Mouse (Mus musculus) midbrain, embryonic 12.5 days (tissue): ENCODE data around the gene Rcc1l. TPM values are rescaled to one million over a fixed set of nuclear protein-coding genes. Genes with fewer than 3 reads are reported as not detected.

ENCODE experiments used
- ATAC-seq: fragments of 200-750 bp; cut with Nextera tagmentation; 2 replicates; pipeline ENCODE4 v1.8.0; 2017; ENCODE audit warnings: low read depth, moderate TSS enrichment, moderate library complexity; ENCODE audit not compliant: low FRiP score
- H3K27ac ChIP-seq: fragments of 300-500 bp; sonication (generic); replicated peaks from 2 replicates; pipeline ENCODE4 v1.5.1; 2016; ENCODE audit warnings: mild to moderate bottlenecking
- H3K27me3 ChIP-seq: fragments of 300-500 bp; sonication (generic); 2 replicates; pipeline ENCODE4 v1.6.1; 2016; ENCODE audit warnings: mild to moderate bottlenecking
- H3K36me3 ChIP-seq: fragments of 300-500 bp; sonication (generic); 2 replicates; pipeline ENCODE4 v1.6.1; 2016
- H3K4me1 ChIP-seq: fragments of 300-500 bp; sonication (generic); 2 replicates; pipeline ENCODE4 v1.6.1; 2016
- H3K4me2 ChIP-seq: fragments of 300-500 bp; sonication (generic); replicated peaks from 2 replicates; pipeline ENCODE4 v1.6.1; 2016; ENCODE audit warnings: mild to moderate bottlenecking, moderate library complexity
- H3K4me3 ChIP-seq: fragments of 300-500 bp; sonication (generic); 2 replicates; pipeline ENCODE4 v1.5.1; 2016; ENCODE audit warnings: mild to moderate bottlenecking
- H3K9ac ChIP-seq: fragments of 300-500 bp; sonication (generic); replicated peaks from 2 replicates; pipeline ENCODE4 v1.6.1; 2016; ENCODE audit warnings: mild to moderate bottlenecking, moderate library complexity
- H3K9me3 ChIP-seq: fragments of 300-500 bp; sonication (generic); 2 replicates; pipeline ENCODE4 v1.6.1; 2016; ENCODE audit warnings: mild to moderate bottlenecking
- WGBS: fragments of 180-500 bp; shearing (Covaris S2); methylation state at CpG from one replicate; pipeline ENCODE4 v1.1.7; 2016; 5-methylcytosine and 5-hydroxymethylcytosine counted together
- polyA plus RNA-seq: library from polyadenylated mRNA; unstranded; fragments of >200 nt; fragmentation: Nextera tagmentation; extraction: Ambion mirVana; gene quantifications from 2 replicates; pipeline ENCODE4 v1.2.1, GENCODE M21; 2016

Gene Rcc1l
- polyA plus RNA-seq, 1 experiment from 2014 or later, result 29.5 TPM

DNA sequence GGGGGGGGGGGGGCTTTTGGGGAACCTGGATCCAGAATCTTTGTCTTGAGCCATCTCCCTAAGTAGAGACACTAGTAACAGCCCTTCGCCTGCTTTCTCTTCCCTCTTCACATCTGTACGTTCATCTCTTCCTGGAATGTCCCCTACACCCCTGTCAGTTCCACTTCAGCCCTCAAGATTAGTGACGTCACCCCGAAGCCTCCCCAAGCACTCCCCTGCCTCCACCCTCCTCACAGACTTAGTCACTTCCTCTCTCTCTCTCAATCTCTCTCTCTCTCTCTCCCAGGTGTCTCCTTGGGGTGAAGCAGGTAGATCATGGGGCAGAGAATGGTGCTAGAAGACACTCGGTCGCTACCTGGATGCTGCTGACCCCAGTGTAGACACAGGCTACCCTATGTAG, 73.9 kb downstream of the Rcc1l start:
- no peak for ATAC-seq
- peaks cover 13% of the 10 kb centered on the region for H3K36me3 ChIP-seq
- no peaks in the 10 kb centered on the region for H3K9me3 ChIP-seq
- H3K4me2 ChIP-seq, result no peak overlapping the region
- 68% methylated on average over 6 of the region's 6 CpGs for WGBS
- H3K27ac ChIP-seq, result no peak overlapping the region
- no peak overlapping the region for H3K4me3 ChIP-seq
- peaks cover 34% of the 10 kb centered on the region for H3K4me1 ChIP-seq
- no peak overlapping the region for H3K9ac ChIP-seq
- H3K27me3 ChIP-seq, result no peaks in the 10 kb centered on the region

DNA sequence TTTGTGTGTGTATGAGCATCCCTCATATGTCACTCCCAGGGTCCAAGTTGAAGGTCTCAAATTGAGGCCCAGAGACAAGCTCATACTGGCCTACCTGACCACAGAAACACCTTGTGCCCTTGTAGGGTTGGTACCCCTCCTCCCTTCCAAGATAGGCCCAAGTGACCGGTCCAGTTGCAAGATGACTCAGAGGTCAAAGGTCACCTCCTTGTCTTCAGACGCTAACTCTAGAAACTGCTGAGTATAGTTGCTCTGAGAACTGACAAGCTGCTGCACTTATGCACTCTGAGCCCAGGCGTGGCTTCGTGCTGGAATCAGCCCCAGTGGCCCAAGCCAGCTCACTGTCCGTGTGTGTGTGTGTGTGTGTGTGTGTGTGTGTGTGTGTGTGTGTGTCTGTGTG, 74.7 kb downstream of the Rcc1l start:
- Histone ChIP-seq H3K4me3 (peak overlapping the region; percentile 4; the same call in 1 of the 2 replicates), H3K4me2 (peak overlapping the region; percentile 87), H3K4me1 (peaks cover 34% of the 10 kb centered on the region), H3K9ac (no peak overlapping the region), H3K27ac (no peak overlapping the region), H3K27me3 (no peaks in the 10 kb centered on the region), H3K9me3 (no peaks in the 10 kb centered on the region), H3K36me3 (peaks cover 12% of the 10 kb centered on the region)
- ATAC-seq, result no peak
- 41% methylated on average over 5 of the region's 5 CpGs for WGBS

GRCm38 (mm10) chr5:134101322-134101721, 75.3 kb downstream of the Rcc1l start:
- Histone ChIP-seq H3K36me3 (peaks cover 10% of the 10 kb centered on the region), H3K4me3 (peak overlapping the region; percentile 29), H3K4me2 (peak overlapping the region; percentile 87), H3K27me3 (no peaks in the 10 kb centered on the region), H3K9me3 (no peaks in the 10 kb centered on the region), H3K4me1 (peaks cover 34% of the 10 kb centered on the region), H3K9ac (0 out of 2 replicates have a peak overlapping the region, but pooled peaks have one; percentile 21), H3K27ac (0 out of 2 replicates have a peak overlapping the region, but pooled peaks have one; percentile 20)
- ATAC-seq, result no peak
- WGBS, result 61% methylated on average over 5 of the region's 5 CpGs

DNA sequence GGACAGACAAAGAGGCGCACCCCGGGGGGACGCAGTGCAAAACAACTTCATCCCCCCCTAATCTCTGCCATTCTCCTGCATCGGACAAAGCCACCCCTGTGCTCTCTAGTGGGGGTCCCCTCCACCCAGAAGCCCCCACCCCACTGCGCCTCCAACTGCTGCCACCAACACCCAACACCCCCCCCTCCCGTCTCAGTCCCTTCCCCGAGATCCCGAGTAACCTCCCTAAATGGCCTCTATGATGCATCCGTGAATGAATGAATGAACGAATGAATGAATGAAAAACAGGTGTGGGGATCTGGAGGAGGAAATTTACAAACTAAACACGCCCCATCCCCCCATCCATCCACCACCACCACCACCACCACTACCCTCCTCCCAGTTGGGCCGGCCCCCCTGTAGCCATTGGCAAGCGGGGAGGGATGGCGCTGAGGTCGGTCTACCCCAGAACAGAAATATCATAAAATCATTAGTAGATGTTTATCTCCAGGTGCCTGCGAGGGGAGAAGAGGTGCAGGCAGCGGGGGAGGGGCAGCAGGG, 76.3 kb downstream of the Rcc1l start:
- WGBS, result 4% methylated on average over 17 of the region's 17 CpGs

DNA sequence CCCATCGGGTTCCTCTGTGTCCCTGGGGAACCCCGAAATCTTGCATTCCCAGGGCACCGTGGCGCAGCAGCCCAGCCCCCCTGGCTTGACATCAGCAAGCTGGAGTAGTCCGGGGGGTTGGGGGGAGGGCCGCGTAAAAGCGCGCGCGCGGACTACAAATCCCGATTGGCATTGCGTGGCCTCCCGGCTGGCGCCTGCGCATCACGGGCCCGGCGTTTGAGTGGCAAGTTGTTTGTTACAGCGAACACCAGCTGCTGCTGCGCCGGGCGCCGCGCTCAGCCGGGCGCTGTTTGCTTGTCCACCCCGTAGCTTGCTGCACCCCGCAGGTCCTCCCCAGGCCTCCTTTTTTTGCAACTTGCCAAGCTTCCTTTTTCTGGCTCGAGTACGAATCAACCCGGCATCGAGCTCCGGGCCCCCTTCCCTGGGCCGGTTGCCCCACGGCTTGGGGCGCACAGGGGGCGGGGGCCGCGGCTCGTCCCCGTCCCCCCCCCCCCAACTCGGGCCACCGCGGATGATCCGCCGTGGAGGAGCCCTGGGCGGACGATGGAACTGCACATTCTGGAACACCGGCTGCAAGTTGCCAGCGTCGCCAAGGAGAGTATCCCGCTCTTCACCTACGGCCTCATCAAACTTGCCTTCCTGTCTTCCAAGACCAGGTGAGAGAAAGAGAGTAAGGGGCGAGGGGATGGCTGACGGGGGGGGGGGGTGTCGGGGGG, 76.9 kb downstream of the Rcc1l start, which contains the start of gene Castor2:
Castor2 (plus strand) TSS at position 216 of the 716 bp plus-strand sequence.
- Histone ChIP-seq H3K27ac (peak within 1 kb of the TSS; percentile 91), H3K9me3 (no peaks in the 10 kb centered on the region), H3K4me1 (peaks cover 34% of the 10 kb centered on the region), H3K9ac (peak within 1 kb of the TSS; percentile 86), H3K36me3 (no peaks in the 10 kb centered on the region), H3K4me2 (peak within 1 kb of the TSS; percentile 87), H3K27me3 (no peaks in the 10 kb centered on the region), H3K4me3 (peak within 1 kb of the TSS; percentile 84)
- peak; percentile 92 for ATAC-seq
- WGBS, result under 1% methylated on average over 47 of the region's 58 CpGs

More for the DNA sequence above, 76.3 kb downstream of the Rcc1l start:
- H3K4me2 ChIP-seq, result peak overlapping the region; percentile 87
- H3K36me3 ChIP-seq, result peaks cover under 1% of the 10 kb centered on the region; the same call in 1 of the 2 replicates
- no peaks in the 10 kb centered on the region for H3K9me3 ChIP-seq
- peak; percentile 9 for ATAC-seq
- peak overlapping the region; percentile 86 for H3K9ac ChIP-seq
- peak overlapping the region; percentile 84 for H3K4me3 ChIP-seq
- H3K4me1 ChIP-seq, result peaks cover 34% of the 10 kb centered on the region
- H3K27me3 ChIP-seq, result no peaks in the 10 kb centered on the region
- peak overlapping the region; percentile 91 for H3K27ac ChIP-seq

DNA sequence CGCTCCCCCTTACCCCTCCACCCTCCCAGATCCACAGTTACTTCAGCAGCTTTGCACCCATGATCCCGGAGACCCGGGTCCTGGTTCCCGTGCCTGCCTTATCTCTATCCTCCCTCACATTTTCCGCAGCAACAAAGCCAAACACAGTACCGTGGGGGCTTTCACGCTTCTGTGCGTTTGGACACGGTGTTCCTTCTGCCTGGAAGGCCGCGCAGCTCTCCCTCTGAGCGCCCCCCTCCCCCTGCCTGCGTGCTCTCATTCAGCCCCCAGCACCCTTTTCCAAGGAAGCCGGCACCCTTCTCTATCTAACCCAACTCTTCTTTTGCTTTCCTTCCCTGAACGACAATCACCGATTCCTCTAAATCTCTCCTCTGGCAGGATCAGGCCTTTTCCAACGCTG, 77.6 kb downstream of the Rcc1l start:
- Histone ChIP-seq H3K4me2 (peak overlapping the region; percentile 87), H3K9me3 (no peaks in the 10 kb centered on the region), H3K4me3 (peak overlapping the region; percentile 84), H3K36me3 (no peaks in the 10 kb centered on the region), H3K27me3 (no peaks in the 10 kb centered on the region), H3K9ac (peak overlapping the region; percentile 69), H3K27ac (peak overlapping the region; percentile 68), H3K4me1 (peaks cover 34% of the 10 kb centered on the region)
- peak; percentile 62 for ATAC-seq
- WGBS, result under 1% methylated on average over 17 of the region's 17 CpGs

DNA sequence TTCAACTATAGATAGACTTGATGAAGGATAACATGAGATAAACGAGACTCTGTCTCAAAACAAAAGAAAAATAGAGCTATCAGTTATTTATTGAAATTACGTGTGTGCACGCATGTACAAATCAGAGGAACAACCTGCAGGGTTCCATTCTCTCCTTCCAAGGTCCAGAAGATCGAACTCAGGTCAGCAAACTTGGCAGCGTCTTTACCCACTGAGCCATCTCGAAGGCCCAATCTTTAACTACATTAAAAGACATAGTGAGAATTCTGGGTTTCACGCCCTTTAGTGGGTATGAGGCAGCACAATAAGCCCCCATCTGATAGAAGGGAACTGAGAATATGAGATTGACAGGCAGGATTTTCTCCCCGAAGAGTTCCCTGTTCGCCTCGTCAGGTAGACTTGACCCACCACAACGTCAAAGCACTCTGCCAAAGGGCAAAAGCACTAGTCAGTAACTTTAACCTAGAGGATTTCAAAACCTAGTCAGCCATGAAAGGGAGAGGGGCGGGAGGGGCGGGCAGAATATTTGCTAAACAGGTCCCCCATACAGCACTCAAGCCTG, 78.2 kb downstream of the Rcc1l start:
- no peak for ATAC-seq
- Histone ChIP-seq H3K4me1 (peaks cover 34% of the 10 kb centered on the region), H3K36me3 (no peaks in the 10 kb centered on the region), H3K27me3 (no peaks in the 10 kb centered on the region), H3K4me3 (peak overlapping the region; percentile 84), H3K4me2 (peak overlapping the region; percentile 87), H3K9me3 (no peaks in the 10 kb centered on the region), H3K9ac (peak overlapping the region; percentile 69; the same call in 1 of the 2 replicates), H3K27ac (peak overlapping the region; percentile 68)
- 38% methylated on average over 13 of the region's 13 CpGs for WGBS

Other genes starting within 250 kb of the Rcc1l start
- 20.6 and 20.9 TPM in 2 replicates for gene Castor2, start 77.1 kb downstream of the Rcc1l start, polyA plus RNA-seq
- gene Gtf2ird2, start 7.2 kb upstream of the Rcc1l start, polyA plus RNA-seq, result 14.1 TPM in 2 replicates
- 2.2 and 3.1 TPM in 2 replicates for gene Ncf1, start 52.9 kb upstream of the Rcc1l start, polyA plus RNA-seq
- 220 and 243 TPM in 2 replicates for gene Gtf2i, start 138.0 kb upstream of the Rcc1l start, polyA plus RNA-seq